Mouse (Mus musculus) liver, embryonic 13.5 days (tissue): ENCODE measurements around the gene Wif1. TPM values are rescaled to one million over a fixed set of nuclear protein-coding genes. Genes with fewer than 3 reads are reported as not detected.

Source experiments
- ATAC-seq: fragments of 200-750 bp; cut with Nextera tagmentation; 2 replicates; pipeline ENCODE4 v1.8.0; 2017; ENCODE audit warnings: low read depth, mild to moderate bottlenecking, moderate number of reproducible peaks, moderate library complexity
- DNase-seq: peaks from one replicate; pipeline ENCODE4 v3.0.0; 2022
- H3K27ac ChIP-seq: fragments of 300-500 bp; sonication (generic); 2 replicates; pipeline ENCODE4 v1.5.1; 2015; ENCODE audit warnings: moderate library complexity, mild to moderate bottlenecking, inconsistent platforms
- H3K27me3 ChIP-seq: fragments of 300-500 bp; sonication (generic); 2 replicates; pipeline ENCODE4 v1.6.1; 2015; ENCODE audit warnings: mild to moderate bottlenecking, inconsistent platforms
- H3K36me3 ChIP-seq: fragments of 300-500 bp; sonication (generic); 2 replicates; pipeline ENCODE4 v1.6.1; 2015; ENCODE audit warnings: mild to moderate bottlenecking, inconsistent platforms
- H3K4me1 ChIP-seq: fragments of 300-500 bp; sonication (generic); replicated peaks from 2 replicates; pipeline ENCODE4 v1.6.1; 2015; ENCODE audit warnings: inconsistent platforms
- H3K4me2 ChIP-seq: fragments of 300-500 bp; sonication (generic); 2 replicates; pipeline ENCODE4 v1.6.1; 2015; ENCODE audit warnings: inconsistent platforms, mild to moderate bottlenecking, moderate library complexity
- H3K4me3 ChIP-seq: fragments of 300-500 bp; sonication (generic); replicated peaks from 2 replicates; pipeline ENCODE4 v1.5.1; 2015; ENCODE audit warnings: mild to moderate bottlenecking, inconsistent platforms
- H3K9ac ChIP-seq: fragments of 300-500 bp; sonication (generic); 2 replicates; pipeline ENCODE4 v1.6.1; 2015; ENCODE audit warnings: mild to moderate bottlenecking, inconsistent platforms
- H3K9me3 ChIP-seq: fragments of 300-500 bp; sonication (generic); replicated peaks from 2 replicates; pipeline ENCODE4 v1.6.1; 2016; ENCODE audit warnings: inconsistent platforms
- WGBS: fragments of 180-500 bp; shearing (Covaris S2); methylation state at CpG from one replicate; pipeline ENCODE4 v1.1.7; 2015; ENCODE audit not compliant: insufficient replicate concordance; 5-methylcytosine and 5-hydroxymethylcytosine counted together
- polyA plus RNA-seq: library from polyadenylated mRNA; unstranded; fragments of >200 nt; fragmentation: Nextera tagmentation; extraction: Ambion mirVana; gene quantifications from 2 replicates; pipeline ENCODE4 v1.2.1, GENCODE M21; 2015

Gene Wif1
- polyA plus RNA-seq = 1.1 TPM in 2 replicates

DNA sequence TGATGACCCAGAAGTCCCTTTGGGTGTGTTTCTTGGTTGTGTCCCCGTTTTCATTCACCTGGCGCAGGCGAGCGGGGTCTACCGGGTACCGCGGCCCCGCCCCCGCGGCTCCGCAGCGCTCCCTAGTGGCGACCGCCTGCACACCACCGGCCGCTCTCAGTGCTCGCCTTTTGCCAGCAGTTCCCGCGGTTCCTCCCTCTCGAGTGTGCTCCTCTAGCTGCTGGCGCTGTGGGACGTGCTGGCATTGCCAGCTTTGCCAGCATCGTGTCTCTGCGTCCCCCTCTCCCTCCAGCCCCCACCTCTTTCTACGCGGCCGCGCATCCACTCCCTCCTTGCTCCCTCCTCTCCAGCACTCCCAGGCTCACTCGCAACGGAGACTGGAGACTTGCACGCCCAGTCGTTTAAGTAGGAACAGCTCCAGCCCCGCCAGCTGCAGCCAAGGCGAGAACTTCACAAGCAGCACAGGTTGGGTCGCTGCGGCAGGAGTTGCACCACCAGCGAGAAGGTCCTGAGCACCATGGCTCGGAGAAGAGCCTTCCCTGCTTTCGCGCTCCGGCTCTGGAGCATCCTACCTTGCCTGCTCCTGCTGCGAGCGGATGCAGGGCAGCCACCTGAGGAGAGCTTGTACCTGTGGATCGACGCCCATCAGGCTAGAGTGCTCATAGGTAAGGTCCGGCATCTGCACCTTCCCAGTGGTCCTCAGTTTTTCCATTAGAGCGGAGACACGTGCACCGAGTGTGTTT, at the start of gene Wif1:
Gene Wif1, plus strand, starts transcription at position 135 of the 743 bp plus-strand sequence.
- H3K27ac ChIP-seq = no peak within 1 kb of the TSS
- peak within 1 kb of the TSS; percentile 57 for H3K4me3 ChIP-seq
- WGBS = 2% methylated on average over 49 of the region's 49 CpGs
- H3K4me2 ChIP-seq = peak within 1 kb of the TSS; percentile 74
- H3K9ac ChIP-seq = peak within 1 kb of the TSS; percentile 51; the same call in 1 of the 2 replicates
- H3K27me3 ChIP-seq = peaks cover 40% of the 10 kb centered on the region
- no peaks in the 10 kb centered on the region for H3K36me3 ChIP-seq
- no peaks in the 10 kb centered on the region for H3K9me3 ChIP-seq
- ATAC-seq (peak; percentile 84), DNase-seq (peak; percentile 46)
- H3K4me1 ChIP-seq = peaks cover 12% of the 10 kb centered on the region

DNA sequence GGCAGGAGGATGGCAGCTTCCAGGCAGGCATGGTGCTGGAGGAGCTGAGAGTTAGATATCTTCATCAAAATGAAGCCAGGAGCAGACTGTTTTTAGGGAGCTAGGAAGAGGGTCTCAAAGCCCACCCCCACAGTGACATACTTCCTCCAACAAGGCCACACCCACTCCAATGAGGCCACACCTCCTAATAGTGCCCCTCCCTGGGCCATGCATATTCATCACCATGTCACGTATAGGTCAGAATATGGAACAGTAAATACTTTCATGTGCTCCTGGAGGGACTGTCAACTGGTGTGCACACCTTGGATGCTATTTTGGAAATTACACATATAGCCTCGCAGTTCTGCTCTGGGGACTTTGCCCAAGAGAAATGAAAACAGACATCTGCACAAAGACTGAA, 31.6 kb upstream of the Wif1 start:
- DNase-seq (no peak), ATAC-seq (no peak)
- H3K27me3 ChIP-seq = no peaks in the 10 kb centered on the region
- H3K4me1 ChIP-seq = no peaks in the 10 kb centered on the region
- no peak overlapping the region for H3K4me2 ChIP-seq
- H3K4me3 ChIP-seq = no peak overlapping the region
- H3K9me3 ChIP-seq = no peaks in the 10 kb centered on the region
- no peak overlapping the region for H3K27ac ChIP-seq
- no peak overlapping the region for H3K9ac ChIP-seq
- H3K36me3 ChIP-seq = no peaks in the 10 kb centered on the region
- WGBS = 74% methylated on average over 2 of the region's 2 CpGs

DNA sequence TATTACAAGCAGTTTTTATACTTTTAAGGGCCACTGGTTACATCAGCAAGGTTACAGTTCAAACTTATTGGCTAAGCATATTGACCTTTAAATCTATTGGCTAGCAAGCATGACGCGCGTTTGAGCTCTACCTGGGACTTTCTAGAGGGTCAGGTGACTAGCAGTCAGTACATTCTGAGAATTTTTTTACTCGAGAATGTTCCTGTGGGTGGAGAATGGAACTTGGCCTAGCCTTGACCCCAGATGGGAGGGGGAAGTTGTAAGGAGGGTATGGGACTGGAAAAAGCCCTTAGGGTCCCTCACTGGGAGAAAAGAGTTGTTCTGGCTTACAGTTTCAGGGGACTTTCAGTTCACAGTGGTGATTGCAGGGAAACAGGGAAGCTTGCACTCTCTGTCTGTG, 22.3 kb upstream of the Wif1 start:
- Histone ChIP-seq H3K9me3 (0 out of 2 replicates have a peak, but pooled peaks cover 4% of the 10 kb centered on the region), H3K4me1 (no peaks in the 10 kb centered on the region), H3K27me3 (no peaks in the 10 kb centered on the region), H3K4me2 (no peak overlapping the region), H3K27ac (no peak overlapping the region), H3K9ac (no peak overlapping the region), H3K36me3 (no peaks in the 10 kb centered on the region), H3K4me3 (no peak overlapping the region)
- ATAC-seq = no peak
- DNase-seq = no peak
- WGBS = 76% methylated on average over 4 of the region's 4 CpGs

DNA sequence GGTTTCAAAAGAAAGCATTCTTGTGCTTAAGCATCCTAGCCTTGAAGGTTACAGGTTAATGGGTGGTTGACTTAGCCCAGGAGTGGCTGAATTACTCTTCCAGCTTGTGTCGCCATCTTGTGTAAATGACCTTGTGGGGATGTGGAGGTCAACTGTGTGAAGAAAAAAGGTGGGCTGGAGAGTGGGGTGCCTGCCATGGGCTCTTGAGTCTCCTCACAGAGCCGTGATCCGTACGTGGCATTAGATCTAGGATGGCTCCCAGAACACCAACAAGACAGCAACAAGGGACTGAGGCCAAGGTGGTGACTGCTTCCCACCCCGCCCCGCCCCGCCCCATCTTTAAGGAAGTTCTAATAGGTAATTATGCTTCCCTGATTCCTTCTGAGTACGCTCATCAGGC, 17.5 kb upstream of the Wif1 start:
- no peak for ATAC-seq
- H3K9ac ChIP-seq = no peak overlapping the region
- no peak overlapping the region for H3K4me2 ChIP-seq
- DNase-seq = no peak
- H3K36me3 ChIP-seq = no peaks in the 10 kb centered on the region
- no peaks in the 10 kb centered on the region for H3K27me3 ChIP-seq
- no peak overlapping the region for H3K27ac ChIP-seq
- no peak overlapping the region for H3K4me3 ChIP-seq
- no peaks in the 10 kb centered on the region for H3K4me1 ChIP-seq
- H3K9me3 ChIP-seq = 0 out of 2 replicates have a peak, but pooled peaks cover 4% of the 10 kb centered on the region
- 63% methylated on average over 8 of the region's 8 CpGs for WGBS

DNA sequence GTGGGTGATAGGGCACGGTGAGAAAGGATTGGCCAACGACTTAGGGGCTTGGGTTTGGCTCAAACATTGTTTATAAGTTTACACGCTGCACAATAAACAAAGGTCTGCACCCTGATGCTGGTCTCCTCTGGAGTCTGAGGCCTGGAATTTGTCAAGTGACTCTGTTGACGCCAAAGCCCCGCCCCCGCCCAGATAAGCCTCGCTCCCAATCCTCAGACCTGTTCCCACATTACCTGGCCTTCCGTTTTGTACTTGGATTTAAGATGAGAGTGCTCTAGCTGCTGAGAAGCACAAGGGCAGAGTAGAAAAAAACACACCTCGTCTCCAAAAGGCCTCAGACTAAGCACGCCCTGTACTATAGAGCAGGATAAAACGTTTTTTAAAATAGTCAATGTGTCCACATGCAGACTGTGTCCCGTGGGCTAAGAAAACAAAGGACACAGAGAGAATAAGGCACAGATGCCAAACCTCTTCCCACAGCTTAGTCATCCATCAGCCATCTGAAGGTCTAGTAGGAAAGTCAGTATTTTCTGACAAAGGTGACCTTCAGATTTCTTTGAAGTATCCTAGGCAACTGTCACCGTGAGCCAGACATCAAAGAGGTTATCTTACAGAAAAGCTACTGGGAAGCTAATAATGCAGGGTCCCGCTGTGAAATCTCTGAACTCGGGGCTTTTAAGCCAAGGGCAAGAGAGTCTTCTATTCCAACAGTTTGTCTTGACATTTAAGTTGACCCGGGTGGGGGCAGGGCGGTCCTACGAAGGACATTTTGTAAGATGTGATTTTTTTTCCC, 16.9 kb upstream of the Wif1 start:
- no peaks in the 10 kb centered on the region for H3K4me1 ChIP-seq
- 31% methylated on average over 18 of the region's 18 CpGs for WGBS
- H3K27me3 ChIP-seq = no peaks in the 10 kb centered on the region
- H3K36me3 ChIP-seq = no peaks in the 10 kb centered on the region
- no peak overlapping the region for H3K4me3 ChIP-seq
- H3K4me2 ChIP-seq = no peak overlapping the region
- H3K9me3 ChIP-seq = 0 out of 2 replicates have a peak, but pooled peaks cover 4% of the 10 kb centered on the region
- H3K27ac ChIP-seq = no peak overlapping the region
- no peak overlapping the region for H3K9ac ChIP-seq
- DNase-seq (no peak), ATAC-seq (no peak)

DNA sequence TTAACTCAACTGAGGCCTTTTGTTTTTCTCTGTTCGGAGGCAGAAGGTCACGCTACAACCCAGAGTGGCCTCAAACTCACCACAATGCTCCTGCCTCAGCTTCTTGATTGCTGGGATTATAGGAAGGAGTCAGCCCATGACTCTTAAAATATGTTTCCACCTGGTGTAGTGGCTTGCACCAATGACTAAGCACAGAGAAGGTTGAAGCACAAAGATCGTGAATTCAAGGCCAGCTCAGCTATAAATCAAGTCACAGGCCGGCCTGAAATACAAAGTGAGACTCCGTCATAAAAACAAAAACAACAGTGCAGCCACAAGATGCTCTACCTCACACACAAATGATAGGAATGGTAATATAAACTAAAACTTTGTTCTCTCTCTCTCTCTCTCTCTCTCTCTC, 10.8 kb upstream of the Wif1 start:
- Histone ChIP-seq H3K4me3 (no peak overlapping the region), H3K4me2 (no peak overlapping the region), H3K9me3 (no peaks in the 10 kb centered on the region), H3K27me3 (no peaks in the 10 kb centered on the region), H3K4me1 (no peaks in the 10 kb centered on the region), H3K36me3 (no peaks in the 10 kb centered on the region), H3K9ac (no peak overlapping the region), H3K27ac (no peak overlapping the region)
- WGBS = 69% methylated on average over 5 of the region's 5 CpGs
- ATAC-seq = no peak
- DNase-seq = no peak

DNA sequence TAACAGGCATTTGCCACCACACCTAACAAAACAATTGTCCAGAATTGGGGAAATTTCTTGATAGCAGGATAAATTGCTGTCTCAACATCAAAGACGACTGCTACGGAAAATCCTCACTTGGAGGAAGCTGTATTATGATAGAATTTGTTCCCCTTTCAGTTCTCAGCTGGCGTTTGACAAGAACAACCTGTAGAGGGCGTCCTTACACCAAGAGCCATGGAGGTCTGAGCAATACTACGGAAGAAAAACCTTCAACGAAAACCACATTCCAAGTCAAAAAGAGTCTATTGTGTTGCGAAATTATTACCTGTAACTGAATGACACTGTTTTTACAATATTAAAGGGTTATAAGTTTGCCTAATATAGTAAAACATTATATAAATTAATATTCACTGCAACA, 2.0 kb upstream of the Wif1 start:
- 9% methylated on average over 7 of the region's 7 CpGs for WGBS
- Histone ChIP-seq H3K9ac (no peak overlapping the region), H3K27me3 (peaks cover 40% of the 10 kb centered on the region), H3K4me3 (no peak overlapping the region), H3K4me1 (peaks cover 12% of the 10 kb centered on the region), H3K9me3 (no peaks in the 10 kb centered on the region), H3K4me2 (no peak overlapping the region), H3K27ac (no peak overlapping the region), H3K36me3 (no peaks in the 10 kb centered on the region)
- no peak for DNase-seq
- no peak for ATAC-seq

DNA sequence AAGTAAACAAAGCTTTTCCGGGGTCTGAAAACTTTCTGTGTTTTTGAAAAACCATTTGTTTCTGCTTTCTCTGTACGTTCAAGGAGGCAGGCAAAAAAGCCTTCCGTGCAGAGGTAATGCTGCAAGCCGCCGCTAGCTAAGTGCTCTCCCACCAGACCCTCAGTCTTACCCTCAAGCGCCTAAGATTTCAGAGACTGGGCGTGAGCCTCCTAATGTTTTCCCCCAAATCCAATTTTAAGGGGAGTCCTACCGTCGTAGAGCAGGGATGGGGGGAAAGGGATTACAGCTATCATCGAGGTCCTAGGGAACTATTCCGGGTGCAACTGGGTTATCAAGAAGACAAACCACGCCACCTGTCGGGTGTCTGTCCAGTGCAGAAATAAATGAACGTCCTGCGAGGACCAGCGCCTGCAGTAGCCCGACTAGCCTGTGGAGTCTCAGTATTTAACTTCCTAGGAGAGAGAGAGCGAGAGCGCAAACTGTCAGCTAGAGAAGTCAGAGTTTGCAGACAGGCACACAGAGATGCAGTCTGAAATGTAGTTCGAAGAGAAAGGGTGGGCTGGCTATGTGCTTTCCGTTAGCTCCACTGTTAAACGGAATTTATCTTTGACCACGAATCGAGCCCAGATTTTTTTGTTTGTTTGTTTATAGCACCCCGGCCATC, 500 bp upstream of the Wif1 start:
- peak overlapping the region; percentile 29; the same call in 1 of the 2 replicates for H3K9ac ChIP-seq
- no peaks in the 10 kb centered on the region for H3K9me3 ChIP-seq
- ATAC-seq (peak; percentile 78), DNase-seq (peak; percentile 50)
- WGBS = under 1% methylated on average over 25 of the region's 25 CpGs
- H3K4me3 ChIP-seq = peak overlapping the region; percentile 57
- H3K4me2 ChIP-seq = peak overlapping the region; percentile 74
- H3K27ac ChIP-seq = no peak overlapping the region
- peaks cover 40% of the 10 kb centered on the region for H3K27me3 ChIP-seq
- peaks cover 12% of the 10 kb centered on the region for H3K4me1 ChIP-seq
- no peaks in the 10 kb centered on the region for H3K36me3 ChIP-seq

DNA sequence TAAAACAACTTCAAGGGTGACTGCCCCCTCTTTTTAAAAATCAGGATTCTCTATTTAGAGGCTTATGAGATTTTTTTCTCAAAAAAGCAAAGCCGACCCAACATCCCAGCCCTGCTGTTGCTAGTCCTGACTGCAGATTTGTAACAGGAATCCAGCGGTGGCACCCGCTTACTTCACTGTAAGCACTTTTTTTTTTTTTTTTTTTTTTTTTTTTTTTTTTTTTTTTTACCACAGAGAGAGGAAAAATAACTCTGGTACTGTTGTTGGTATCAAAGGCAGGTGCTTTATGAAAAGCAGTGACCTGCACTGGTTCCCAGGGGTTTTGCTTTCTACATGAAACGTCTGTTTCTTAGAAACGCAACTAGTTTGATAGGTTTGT, 798 bp downstream of the Wif1 start:
- peaks cover 12% of the 10 kb centered on the region for H3K4me1 ChIP-seq
- no peaks in the 10 kb centered on the region for H3K36me3 ChIP-seq
- DNase-seq = no peak
- ATAC-seq = no peak
- peak overlapping the region; percentile 74 for H3K4me2 ChIP-seq
- H3K27me3 ChIP-seq = peaks cover 40% of the 10 kb centered on the region
- H3K27ac ChIP-seq = no peak overlapping the region
- 15% methylated on average over 5 of the region's 5 CpGs for WGBS
- no peaks in the 10 kb centered on the region for H3K9me3 ChIP-seq
- H3K4me3 ChIP-seq = peak overlapping the region; percentile 57; the same call in 1 of the 2 replicates
- H3K9ac ChIP-seq = no peak overlapping the region

DNA sequence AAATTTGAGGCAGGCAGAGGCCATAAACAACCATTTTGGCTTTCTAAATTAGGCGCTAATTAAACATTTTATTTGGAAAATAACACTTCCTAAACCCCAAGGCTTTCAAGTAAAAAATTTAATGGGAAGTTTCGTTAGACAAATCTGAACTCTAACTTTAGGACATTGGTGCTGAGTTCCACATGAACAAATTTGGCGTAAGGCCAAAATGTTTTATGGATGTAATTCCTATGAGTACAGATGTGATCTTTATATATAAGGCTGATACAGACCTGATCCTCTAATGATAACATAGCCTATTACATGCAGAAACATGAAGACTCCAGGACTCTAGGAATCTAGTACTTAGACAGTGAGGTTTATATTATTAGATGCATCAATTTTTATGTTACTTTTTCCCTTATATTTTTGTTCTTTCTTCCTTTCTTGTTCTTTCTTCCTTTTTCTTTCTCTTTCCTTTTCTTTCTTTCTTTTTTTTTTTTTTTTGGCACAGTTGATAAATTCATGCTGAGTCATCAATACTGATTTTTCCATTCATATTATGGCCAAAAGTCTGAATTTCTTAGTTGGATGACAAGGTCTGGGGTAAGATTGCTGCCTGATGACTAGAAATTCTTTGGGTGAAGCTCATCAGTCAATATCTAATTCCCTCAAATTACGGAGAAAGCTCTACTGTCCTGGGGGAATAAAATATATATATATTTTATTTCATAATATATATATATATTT, 5.0 kb downstream of the Wif1 start:
- H3K27me3 ChIP-seq = peaks cover 27% of the 10 kb centered on the region
- H3K4me2 ChIP-seq = no peak overlapping the region
- no peak for DNase-seq
- H3K4me1 ChIP-seq = peaks cover 5% of the 10 kb centered on the region
- H3K9ac ChIP-seq = no peak overlapping the region
- 64% methylated on average over 4 of the region's 4 CpGs for WGBS
- no peaks in the 10 kb centered on the region for H3K9me3 ChIP-seq
- no peak overlapping the region for H3K27ac ChIP-seq
- no peaks in the 10 kb centered on the region for H3K36me3 ChIP-seq
- ATAC-seq = no peak
- H3K4me3 ChIP-seq = no peak overlapping the region

DNA sequence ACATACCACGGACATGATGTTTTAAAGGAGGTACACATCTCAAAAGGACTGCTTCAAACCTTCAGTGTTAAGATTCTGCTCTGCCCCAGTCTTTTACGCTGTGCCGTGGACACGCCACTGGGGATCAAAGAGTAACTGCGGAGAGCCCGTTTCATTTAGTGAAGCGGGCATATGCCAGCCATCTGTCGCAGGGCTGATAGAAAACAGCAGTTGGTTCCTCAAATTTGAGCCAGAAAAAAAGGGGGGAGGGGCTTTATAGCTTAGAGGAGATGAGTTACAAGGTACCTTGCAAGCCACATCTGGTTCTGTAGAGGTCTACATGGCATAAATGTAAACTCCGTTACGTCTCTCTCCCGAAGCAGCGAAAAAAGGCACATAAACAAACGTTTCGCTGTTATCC, 7.2 kb downstream of the Wif1 start:
- Histone ChIP-seq H3K4me3 (no peak overlapping the region), H3K27me3 (peaks cover 7% of the 10 kb centered on the region), H3K27ac (no peak overlapping the region), H3K9ac (no peak overlapping the region), H3K4me2 (no peak overlapping the region), H3K9me3 (no peaks in the 10 kb centered on the region), H3K36me3 (no peaks in the 10 kb centered on the region), H3K4me1 (no peaks in the 10 kb centered on the region)
- WGBS = 72% methylated on average over 14 of the region's 14 CpGs
- DNase-seq = no peak
- no peak for ATAC-seq
